Mouse (Mus musculus): ENCODE measurements at regions not wholly inside any gene's neighbourhood (a gene's known extent, or its start where the extent isn't known, plus 50 kb on each side); places are given as distances from the start of the nearest gene placed in this dataset.

- H3K36me3 ChIP-seq = no peaks in the 10 kb centered on the region
- H3K4me2 ChIP-seq = no peak overlapping the region
- 81% methylated on average over 5 of the region's 5 CpGs for WGBS
- no peak overlapping the region for H3K27ac ChIP-seq
- no peak overlapping the region for H3K9ac ChIP-seq
- H3K4me3 ChIP-seq (replicated peaks) = no peak overlapping the region
- no peaks in the 10 kb centered on the region for H3K27me3 ChIP-seq (replicated peaks)
- H3K4me1 ChIP-seq = no peaks in the 10 kb centered on the region
- H3K9me3 ChIP-seq = no peaks in the 10 kb centered on the region
- ATAC-seq (ENCODE audit: insufficient read depth, low FRiP score, low read depth) = no peak
Observed at GRCm38 (mm10) chr14:60495441-60495840, 122.4 kb downstream of the Amer2 start.

DNA sequence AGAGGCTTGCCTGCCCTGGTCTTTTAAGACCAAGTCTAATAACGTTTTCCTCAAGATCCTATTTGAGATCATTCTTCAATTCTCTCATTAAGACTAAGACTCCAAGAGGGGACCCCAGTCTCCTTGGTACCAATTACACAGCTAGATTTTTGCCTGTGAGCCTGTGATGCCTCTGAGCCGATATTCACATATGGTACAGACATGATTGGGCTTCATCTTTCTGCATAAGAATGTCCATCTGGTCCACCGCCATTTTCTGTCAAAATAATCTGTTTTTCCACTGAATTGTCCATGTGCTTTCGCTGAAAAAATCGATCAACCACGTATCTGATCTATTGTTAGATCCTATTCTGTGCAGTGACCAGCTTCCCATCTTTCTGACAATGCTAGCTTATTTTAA lies 129.5 kb downstream of the Amer2 start:
- H3K4me2 ChIP-seq = no peak overlapping the region
- no peak for ATAC-seq (ENCODE audit: insufficient read depth, low FRiP score, low read depth)
- no peaks in the 10 kb centered on the region for H3K27me3 ChIP-seq (replicated peaks)
- no peaks in the 10 kb centered on the region for H3K36me3 ChIP-seq
- 75% methylated on average over 6 of the region's 6 CpGs for WGBS
- H3K4me3 ChIP-seq (replicated peaks) = no peak overlapping the region
- no peaks in the 10 kb centered on the region for H3K9me3 ChIP-seq
- H3K4me1 ChIP-seq = no peaks in the 10 kb centered on the region
- H3K9ac ChIP-seq = no peak overlapping the region
- no peak overlapping the region for H3K27ac ChIP-seq

GRCm38 (mm10) chr14:60505066-60505465 lies 128.7 kb upstream of the Spata13 start:
- H3K4me1 ChIP-seq = no peaks in the 10 kb centered on the region
- no peak for ATAC-seq (ENCODE audit: insufficient read depth, low FRiP score, low read depth)
- H3K36me3 ChIP-seq = no peaks in the 10 kb centered on the region
- no peak overlapping the region for H3K9ac ChIP-seq
- H3K27me3 ChIP-seq (replicated peaks) = no peaks in the 10 kb centered on the region
- H3K27ac ChIP-seq = no peak overlapping the region
- no peaks in the 10 kb centered on the region for H3K9me3 ChIP-seq
- 83% methylated on average over 6 of the region's 6 CpGs for WGBS
- no peak overlapping the region for H3K4me3 ChIP-seq (replicated peaks)
- H3K4me2 ChIP-seq = no peak overlapping the region

DNA sequence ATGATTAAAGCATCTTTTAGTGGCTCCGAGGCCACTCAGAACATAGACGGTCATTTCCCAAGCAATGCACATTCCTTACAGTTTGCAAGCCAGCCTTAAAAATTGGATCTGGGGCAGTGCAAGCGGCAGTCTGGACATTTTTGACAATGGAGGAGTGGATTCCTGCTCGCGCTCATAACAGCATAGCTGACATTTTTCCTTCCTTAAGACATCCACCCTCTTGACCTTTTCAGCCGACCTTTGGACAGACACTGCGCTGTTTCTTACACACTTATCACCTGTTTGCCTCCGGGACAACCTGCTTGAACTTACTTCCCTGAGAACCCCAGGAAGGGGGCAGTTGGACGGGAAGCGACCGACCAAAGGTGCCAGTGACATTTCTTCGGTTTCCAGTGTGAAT lies 127.5 kb upstream of the Spata13 start:
- Histone ChIP-seq H3K9me3 (no peaks in the 10 kb centered on the region), H3K27me3 (replicated peaks) (no peaks in the 10 kb centered on the region), H3K4me3 (replicated peaks) (no peak overlapping the region), H3K9ac (no peak overlapping the region), H3K36me3 (no peaks in the 10 kb centered on the region), H3K27ac (no peak overlapping the region), H3K4me2 (no peak overlapping the region), H3K4me1 (no peaks in the 10 kb centered on the region)
- ATAC-seq (ENCODE audit: insufficient read depth, low FRiP score, low read depth) = no peak
- 45% methylated on average over 12 of the region's 12 CpGs for WGBS

DNA sequence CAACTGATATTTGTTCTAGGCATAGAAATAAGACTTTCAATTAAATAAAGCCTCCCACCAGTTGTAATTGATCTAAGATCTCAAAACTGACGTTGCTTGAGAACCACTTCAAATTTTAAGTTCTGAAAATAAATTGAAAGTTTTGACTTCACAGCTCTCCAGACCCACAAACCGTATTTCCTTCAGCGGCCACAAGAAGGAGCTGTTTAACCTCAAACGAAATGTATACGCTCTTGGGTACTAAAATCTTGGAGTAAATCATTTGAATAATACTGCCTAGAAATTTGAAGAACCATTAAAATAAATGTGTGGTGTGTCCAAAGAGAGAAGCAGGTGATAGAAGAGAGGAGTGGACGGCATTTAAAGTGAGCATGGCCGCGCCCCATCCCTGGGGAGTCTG lies 120.2 kb upstream of the Spata13 start:
- ATAC-seq (ENCODE audit: insufficient read depth, low FRiP score, low read depth) = no peak
- WGBS = 28% methylated on average over 8 of the region's 8 CpGs

DNA sequence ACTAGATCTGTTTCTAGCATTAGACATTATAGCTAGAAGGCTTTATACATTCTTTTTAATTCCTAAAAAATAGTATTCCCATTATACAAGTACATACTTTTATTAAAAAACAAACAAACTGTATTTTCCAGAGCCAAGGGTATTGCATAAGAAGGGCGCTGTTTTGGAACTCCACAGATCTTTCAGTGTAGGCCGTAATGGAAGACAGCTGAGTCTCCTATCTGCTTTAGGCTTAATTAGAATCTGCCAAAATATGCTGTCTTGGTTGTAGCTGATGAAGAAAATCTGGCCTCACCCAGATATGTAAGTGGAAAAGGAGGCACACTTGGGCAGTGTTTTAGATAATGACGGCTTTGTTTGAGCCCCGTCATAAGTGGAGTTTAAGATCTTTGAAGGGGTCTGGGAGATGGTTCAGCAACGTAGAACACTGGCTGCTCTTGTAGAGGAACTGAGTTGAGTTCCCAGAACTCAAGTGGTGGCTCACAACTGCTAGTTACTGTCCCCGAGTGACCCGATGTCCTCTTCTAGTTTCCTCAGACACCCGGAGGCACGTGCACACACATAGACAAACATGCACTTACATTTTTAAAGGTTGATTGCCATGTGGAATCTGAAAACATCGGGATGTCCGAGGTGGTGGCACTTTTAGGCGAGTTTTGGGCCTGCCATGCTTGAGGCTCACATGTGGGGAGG lies 118.6 kb upstream of the Spata13 start:
- Histone ChIP-seq H3K4me3 (replicated peaks) (no peak overlapping the region), H3K27me3 (replicated peaks) (no peaks in the 10 kb centered on the region), H3K9me3 (no peaks in the 10 kb centered on the region), H3K27ac (no peak overlapping the region), H3K4me2 (no peak overlapping the region), H3K4me1 (no peaks in the 10 kb centered on the region), H3K9ac (no peak overlapping the region), H3K36me3 (no peaks in the 10 kb centered on the region)
- ATAC-seq (ENCODE audit: insufficient read depth, low FRiP score, low read depth) = no peak
- WGBS = 75% methylated on average over 12 of the region's 12 CpGs

More for the DNA sequence above, 120.2 kb upstream of the Spata13 start:
- H3K27ac ChIP-seq = no peak overlapping the region
- H3K4me2 ChIP-seq = no peak overlapping the region
- no peaks in the 10 kb centered on the region for H3K4me1 ChIP-seq
- no peaks in the 10 kb centered on the region for H3K27me3 ChIP-seq (replicated peaks)
- no peak overlapping the region for H3K9ac ChIP-seq
- no peak overlapping the region for H3K4me3 ChIP-seq (replicated peaks)
- H3K36me3 ChIP-seq = no peaks in the 10 kb centered on the region
- H3K9me3 ChIP-seq = no peaks in the 10 kb centered on the region

- H3K9ac ChIP-seq = no peak overlapping the region
- H3K4me3 ChIP-seq (replicated peaks) = no peak overlapping the region
- no peaks in the 10 kb centered on the region for H3K4me1 ChIP-seq
- no peak overlapping the region for H3K4me2 ChIP-seq
- H3K9me3 ChIP-seq = no peaks in the 10 kb centered on the region
- H3K27me3 ChIP-seq (replicated peaks) = no peaks in the 10 kb centered on the region
- WGBS = 93% methylated on average over 11 of the region's 11 CpGs
- H3K36me3 ChIP-seq = no peaks in the 10 kb centered on the region
- no peak overlapping the region for H3K27ac ChIP-seq
- ATAC-seq (ENCODE audit: insufficient read depth, low FRiP score, low read depth) = no peak
Observed at GRCm38 (mm10) chr14:60517891-60518290, 115.9 kb upstream of the Spata13 start.

- no peak for ATAC-seq (ENCODE audit: insufficient read depth, low FRiP score, low read depth)
- Histone ChIP-seq H3K4me2 (no peak overlapping the region), H3K36me3 (no peaks in the 10 kb centered on the region), H3K9me3 (no peaks in the 10 kb centered on the region), H3K4me3 (replicated peaks) (no peak overlapping the region), H3K27me3 (replicated peaks) (no peaks in the 10 kb centered on the region), H3K27ac (no peak overlapping the region), H3K9ac (no peak overlapping the region), H3K4me1 (no peaks in the 10 kb centered on the region)
- WGBS = 52% methylated on average over 1 of the region's 1 CpGs
Observed at GRCm38 (mm10) chr14:60523010-60523409, 110.8 kb upstream of the Spata13 start.

- 75% methylated on average over 4 of the region's 4 CpGs for WGBS
- H3K4me3 ChIP-seq (replicated peaks) = no peak overlapping the region
- H3K9me3 ChIP-seq = no peaks in the 10 kb centered on the region
- no peak for ATAC-seq (ENCODE audit: insufficient read depth, low FRiP score, low read depth)
- no peaks in the 10 kb centered on the region for H3K27me3 ChIP-seq (replicated peaks)
- no peak overlapping the region for H3K27ac ChIP-seq
- H3K4me2 ChIP-seq = no peak overlapping the region
- no peaks in the 10 kb centered on the region for H3K4me1 ChIP-seq
- H3K9ac ChIP-seq = no peak overlapping the region
- H3K36me3 ChIP-seq = no peaks in the 10 kb centered on the region
Observed at GRCm38 (mm10) chr14:60524869-60525268, 108.9 kb upstream of the Spata13 start.

GRCm38 (mm10) chr14:60525284-60525962 lies 108.4 kb upstream of the Spata13 start:
- H3K27me3 ChIP-seq (replicated peaks) = no peaks in the 10 kb centered on the region
- H3K9me3 ChIP-seq = no peaks in the 10 kb centered on the region
- peaks cover 4% of the 10 kb centered on the region; the same call in 1 of the 2 replicates for H3K4me1 ChIP-seq
- H3K9ac ChIP-seq = no peak overlapping the region
- no peak overlapping the region for H3K4me2 ChIP-seq
- no peak overlapping the region for H3K27ac ChIP-seq
- no peaks in the 10 kb centered on the region for H3K36me3 ChIP-seq
- H3K4me3 ChIP-seq (replicated peaks) = no peak overlapping the region
- no peak for ATAC-seq (ENCODE audit: insufficient read depth, low FRiP score, low read depth)
- 64% methylated on average over 13 of the region's 13 CpGs for WGBS

- Histone ChIP-seq H3K4me2 (no peak overlapping the region), H3K36me3 (no peaks in the 10 kb centered on the region), H3K9ac (no peak overlapping the region), H3K4me1 (peaks cover 6% of the 10 kb centered on the region; the same call in 1 of the 2 replicates), H3K9me3 (no peaks in the 10 kb centered on the region), H3K27ac (no peak overlapping the region), H3K4me3 (replicated peaks) (no peak overlapping the region), H3K27me3 (replicated peaks) (no peaks in the 10 kb centered on the region)
- WGBS = 79% methylated on average over 3 of the region's 3 CpGs
- ATAC-seq (ENCODE audit: insufficient read depth, low FRiP score, low read depth) = no peak
Observed at GRCm38 (mm10) chr14:60525979-60526378, 107.8 kb upstream of the Spata13 start.

GRCm38 (mm10) chr14:60526832-60527231 lies 107.0 kb upstream of the Spata13 start:
- peaks cover 6% of the 10 kb centered on the region; the same call in 1 of the 2 replicates for H3K4me1 ChIP-seq
- 74% methylated on average over 10 of the region's 10 CpGs for WGBS

More at GRCm38 (mm10) chr14:60526832-60527231, 107.0 kb upstream of the Spata13 start:
- ATAC-seq (ENCODE audit: insufficient read depth, low FRiP score, low read depth) = no peak
- Histone ChIP-seq H3K9me3 (no peaks in the 10 kb centered on the region), H3K4me3 (replicated peaks) (no peak overlapping the region), H3K27me3 (replicated peaks) (no peaks in the 10 kb centered on the region), H3K4me2 (no peak overlapping the region), H3K9ac (no peak overlapping the region), H3K27ac (no peak overlapping the region), H3K36me3 (no peaks in the 10 kb centered on the region)

Measured in stomach, embryonic 15.5 days (tissue).